Mouse (Mus musculus): ENCODE measurements around the gene Gria1.

The Gria1 gene

GRCm38 (mm10) chr11:57278056-57278455, 266.9 kb downstream of the Gria1 start:
- DNase-seq (ENCODE audit: low read depth, low spot score) = no peak

- DNase-seq (ENCODE audit: low read depth, low spot score) = no peak
Observed at GRCm38 (mm10) chr11:57286119-57286518, 274.9 kb downstream of the Gria1 start.

GRCm38 (mm10) chr11:57297376-57297775, 286.2 kb downstream of the Gria1 start:
- no peak for DNase-seq (ENCODE audit: low read depth, low spot score)

- DNase-seq (ENCODE audit: low read depth, low spot score) = no peak
Observed at GRCm38 (mm10) chr11:57298263-57298662, 287.1 kb downstream of the Gria1 start.

- no peak for DNase-seq (ENCODE audit: low read depth, low spot score)
Observed at GRCm38 (mm10) chr11:57298665-57299064, 287.5 kb downstream of the Gria1 start.

GRCm38 (mm10) chr11:57303602-57304001, 292.4 kb downstream of the Gria1 start:
- DNase-seq (ENCODE audit: low read depth, low spot score) = no peak

GRCm38 (mm10) chr11:57306116-57306515, 294.9 kb downstream of the Gria1 start:
- no peak for DNase-seq (ENCODE audit: low read depth, low spot score)

GRCm38 (mm10) chr11:57306892-57307291, 295.7 kb downstream of the Gria1 start:
- DNase-seq (ENCODE audit: low read depth, low spot score) = no peak

GRCm38 (mm10) chr11:57317063-57317462, 305.9 kb downstream of the Gria1 start:
- no peak for DNase-seq (ENCODE audit: low read depth, low spot score)

GRCm38 (mm10) chr11:57317478-57317877, 306.3 kb downstream of the Gria1 start:
- DNase-seq (ENCODE audit: low read depth, low spot score) = no peak

- DNase-seq (ENCODE audit: low read depth, low spot score) = no peak
Observed at GRCm38 (mm10) chr11:57319374-57319773, 308.2 kb downstream of the Gria1 start.

- DNase-seq (ENCODE audit: low read depth, low spot score) = no peak
Observed at GRCm38 (mm10) chr11:57324099-57324498, 312.9 kb downstream of the Gria1 start.

Data from WW6 (cell line).